Mouse (Mus musculus): ENCODE measurements around the gene Hist1h3a. TPM values are rescaled to one million over a fixed set of nuclear protein-coding genes. Genes with fewer than 3 reads are reported as not detected.

Gene Hist1h3a
- polyA plus RNA-seq, 1 experiment from 2014 or later, result 8.0 TPM

- ATAC-seq (replicated peaks; ENCODE audit: low FRiP score), result no peak
- no peak overlapping the region for H3K9ac ChIP-seq
- H3K4me2 ChIP-seq, result no peak overlapping the region
- H3K4me1 ChIP-seq, result no peaks in the 10 kb centered on the region
- H3K27me3 ChIP-seq, result no peaks in the 10 kb centered on the region
- H3K36me3 ChIP-seq, result no peaks in the 10 kb centered on the region
- 88% methylated on average over 5 of the region's 5 CpGs for WGBS
- no peaks in the 10 kb centered on the region for H3K9me3 ChIP-seq (replicated peaks)
- H3K4me3 ChIP-seq (replicated peaks), result no peak overlapping the region
- no peak overlapping the region for H3K27ac ChIP-seq
Observed at GRCm38 (mm10) chr13:23716261-23717042, 45.7 kb downstream of the Hist1h3a start.

Small RNA genes lying within 50 kb of the gene (microRNA-seq; reads per million reads assigned to microRNA genes)
- not detected for gene Gm44314
- not detected for gene Gm44484

Other genes starting within 250 kb of the Hist1h3a start
- gene Hist1h4h, start 231.3 kb downstream of the Hist1h3a start, polyA plus RNA-seq (2015; fragmentation: Nextera tagmentation; extraction: Ambion mirVana), result 7.5 and 7.8 TPM in 2 replicates
- 3.3 and 7.3 TPM in 2 replicates for gene Hist1h2af, start 228.5 kb downstream of the Hist1h3a start, polyA plus RNA-seq (2015; fragmentation: Nextera tagmentation; extraction: Ambion mirVana)
- 6.6 and 6.9 TPM in 2 replicates for gene Hist1h3g, start 227.0 kb downstream of the Hist1h3a start, polyA plus RNA-seq (2015; fragmentation: Nextera tagmentation; extraction: Ambion mirVana)
- gene Hist1h2bh, start 219.0 kb downstream of the Hist1h3a start, polyA plus RNA-seq (2015; fragmentation: Nextera tagmentation; extraction: Ambion mirVana), result 0.91 and 1.1 TPM in 2 replicates
- 0.86 and 1.3 TPM in 2 replicates for gene Hist1h3f, start 218.3 kb downstream of the Hist1h3a start, polyA plus RNA-seq (2015; fragmentation: Nextera tagmentation; extraction: Ambion mirVana)
- 0.96 and 1.3 TPM in 2 replicates for gene Hist1h4f, start 210.7 kb downstream of the Hist1h3a start, polyA plus RNA-seq (2015; fragmentation: Nextera tagmentation; extraction: Ambion mirVana)
- 0.66 and 0.67 TPM in 2 replicates for gene Hist1h1d, start 209.1 kb downstream of the Hist1h3a start, polyA plus RNA-seq (2015; fragmentation: Nextera tagmentation; extraction: Ambion mirVana)
- 6.5 and 6.7 TPM in 2 replicates for gene Hist1h3e, start 200.0 kb downstream of the Hist1h3a start, polyA plus RNA-seq (2015; fragmentation: Nextera tagmentation; extraction: Ambion mirVana)
- gene Hist1h2ae, start 191.2 kb downstream of the Hist1h3a start, polyA plus RNA-seq (2015; fragmentation: Nextera tagmentation; extraction: Ambion mirVana), result 84.7 and 118 TPM in 2 replicates
- gene Hist1h2bg, start 191.0 kb downstream of the Hist1h3a start, polyA plus RNA-seq (2015; fragmentation: Nextera tagmentation; extraction: Ambion mirVana), result 10.6 and 10.9 TPM in 2 replicates
- 6.0 and 6.9 TPM in 2 replicates for gene Hist1h2bf, start 188.2 kb downstream of the Hist1h3a start, polyA plus RNA-seq (2015; fragmentation: Nextera tagmentation; extraction: Ambion mirVana)
- 3.6 TPM in 2 replicates for gene Hist1h2ad, start 188.0 kb downstream of the Hist1h3a start, polyA plus RNA-seq (2015; fragmentation: Nextera tagmentation; extraction: Ambion mirVana)
- gene Hist1h3d, start 186.6 kb downstream of the Hist1h3a start, polyA plus RNA-seq (2015; fragmentation: Nextera tagmentation; extraction: Ambion mirVana), result 6.5 and 7.5 TPM in 2 replicates
- gene Hist1h4d, start 180.8 kb downstream of the Hist1h3a start, polyA plus RNA-seq (2015; fragmentation: Nextera tagmentation; extraction: Ambion mirVana), result 123 and 142 TPM in 2 replicates
- gene Hist1h2be, start 141.3 kb downstream of the Hist1h3a start, polyA plus RNA-seq (2015; fragmentation: Nextera tagmentation; extraction: Ambion mirVana), result 3.1 and 3.7 TPM in 2 replicates
- 19.7 and 21.1 TPM in 2 replicates for gene Hist1h1e, start 139.8 kb downstream of the Hist1h3a start, polyA plus RNA-seq (2015; fragmentation: Nextera tagmentation; extraction: Ambion mirVana)
- 1.3 and 1.5 TPM in 2 replicates for gene Hist1h2ac, start 78.4 kb downstream of the Hist1h3a start, polyA plus RNA-seq (2015; fragmentation: Nextera tagmentation; extraction: Ambion mirVana)
- gene Hist1h2bc, start 78.2 kb downstream of the Hist1h3a start, polyA plus RNA-seq (2015; fragmentation: Nextera tagmentation; extraction: Ambion mirVana), result 65.3 and 71.8 TPM in 2 replicates
- 0.31 TPM in 1 of 2 replicates, not detected in the other for gene Hist1h1t, start 66.6 kb downstream of the Hist1h3a start, polyA plus RNA-seq (2015; fragmentation: Nextera tagmentation; extraction: Ambion mirVana)
- gene Hist1h4c, start 63.9 kb downstream of the Hist1h3a start, polyA plus RNA-seq (2015; fragmentation: Nextera tagmentation; extraction: Ambion mirVana), result 7.5 and 8.5 TPM in 2 replicates
- 6.4 and 7.7 TPM in 2 replicates for gene Hfe, start 51.5 kb downstream of the Hist1h3a start, polyA plus RNA-seq (2015; fragmentation: Nextera tagmentation; extraction: Ambion mirVana)
- gene Hist1h1c, start 23.6 kb downstream of the Hist1h3a start, polyA plus RNA-seq (2015; fragmentation: Nextera tagmentation; extraction: Ambion mirVana), result 24.1 and 27.2 TPM in 2 replicates
- 12.6 and 13.5 TPM in 2 replicates for gene Hist1h3c, start 16.8 kb downstream of the Hist1h3a start, polyA plus RNA-seq (2015; fragmentation: Nextera tagmentation; extraction: Ambion mirVana)
- 3.8 and 4.5 TPM in 2 replicates for gene Hist1h2bb, start 15.7 kb downstream of the Hist1h3a start, polyA plus RNA-seq (2015; fragmentation: Nextera tagmentation; extraction: Ambion mirVana)
- gene Hist1h2ab, start 11.3 kb downstream of the Hist1h3a start, polyA plus RNA-seq (2015; fragmentation: Nextera tagmentation; extraction: Ambion mirVana), result 39.2 and 44.8 TPM in 2 replicates
- gene Hist1h3b, start 10.1 kb downstream of the Hist1h3a start, polyA plus RNA-seq (2015; fragmentation: Nextera tagmentation; extraction: Ambion mirVana), result 10.8 and 11.3 TPM in 2 replicates
- 5.4 and 6.4 TPM in 2 replicates for gene Hist1h4b, start 5.4 kb downstream of the Hist1h3a start, polyA plus RNA-seq (2015; fragmentation: Nextera tagmentation; extraction: Ambion mirVana)
- 0.35 TPM in 1 of 2 replicates, not detected in the other for gene Hist1h4a, start 1.2 kb downstream of the Hist1h3a start, polyA plus RNA-seq (2015; fragmentation: Nextera tagmentation; extraction: Ambion mirVana)
- gene Hist1h1a, start 1.3 kb upstream of the Hist1h3a start, polyA plus RNA-seq (2015; fragmentation: Nextera tagmentation; extraction: Ambion mirVana), result 2.3 and 3.1 TPM in 2 replicates
- gene Trim38, start 7.5 kb upstream of the Hist1h3a start, polyA plus RNA-seq (2015; fragmentation: Nextera tagmentation; extraction: Ambion mirVana), result not detected in 2 replicates
- gene Slc17a2, start 44.6 kb upstream of the Hist1h3a start, polyA plus RNA-seq (2015; fragmentation: Nextera tagmentation; extraction: Ambion mirVana), result 0.10 and 0.12 TPM in 2 replicates
- 3.4 and 4.0 TPM in 2 replicates for gene Slc17a3, start 77.0 kb upstream of the Hist1h3a start, polyA plus RNA-seq (2015; fragmentation: Nextera tagmentation; extraction: Ambion mirVana)
- 9.3 TPM in 2 replicates for gene Slc17a1, start 105.4 kb upstream of the Hist1h3a start, polyA plus RNA-seq (2015; fragmentation: Nextera tagmentation; extraction: Ambion mirVana)
- gene Slc17a4, start 152.6 kb upstream of the Hist1h3a start, polyA plus RNA-seq (2015; fragmentation: Nextera tagmentation; extraction: Ambion mirVana), result 2.7 and 2.9 TPM in 2 replicates
- gene Hist1h2ba, start 171.8 kb upstream of the Hist1h3a start, polyA plus RNA-seq (2015; fragmentation: Nextera tagmentation; extraction: Ambion mirVana), result not detected in 2 replicates
- gene Hist1h2aa, start 172.1 kb upstream of the Hist1h3a start, polyA plus RNA-seq (2015; fragmentation: Nextera tagmentation; extraction: Ambion mirVana), result not detected in 2 replicates
- 0.23 and 0.60 TPM in 2 replicates for gene Scgn, start 228.8 kb upstream of the Hist1h3a start, polyA plus RNA-seq (2015; fragmentation: Nextera tagmentation; extraction: Ambion mirVana)

Measured in kidney, embryonic 15.5 days (tissue).